Mouse (Mus musculus) kidney, embryonic 15.5 days (tissue): Measurements from ENCODE around the gene Olfr310. TPM values are rescaled to one million over a fixed set of nuclear protein-coding genes. Genes with fewer than 3 reads are reported as not detected.

Experiments
- ATAC-seq: fragments of 200-750 bp; cut with Nextera tagmentation; replicated peaks from 2 replicates; pipeline ENCODE4 v1.8.0; 2017; ENCODE audit warnings: moderate TSS enrichment; ENCODE audit not compliant: low FRiP score
- H3K27ac ChIP-seq: fragments of 300-500 bp; sonication (generic); 2 replicates; pipeline ENCODE4 v1.5.1; 2015; ENCODE audit warnings: mild to moderate bottlenecking, inconsistent platforms
- H3K27me3 ChIP-seq: fragments of 300-500 bp; sonication (generic); 2 replicates; pipeline ENCODE4 v1.6.1; 2015; ENCODE audit warnings: inconsistent platforms
- H3K36me3 ChIP-seq: fragments of 300-500 bp; sonication (generic); 2 replicates; pipeline ENCODE4 v1.6.1; 2015; ENCODE audit warnings: inconsistent platforms
- H3K4me1 ChIP-seq: fragments of 300-500 bp; sonication (generic); 2 replicates; pipeline ENCODE4 v1.6.1; 2015; ENCODE audit warnings: inconsistent platforms
- H3K4me2 ChIP-seq: fragments of 300-500 bp; sonication (generic); 2 replicates; pipeline ENCODE4 v1.6.1; 2015; ENCODE audit warnings: moderate library complexity, mild to moderate bottlenecking, inconsistent platforms
- H3K4me3 ChIP-seq: fragments of 300-500 bp; sonication (generic); replicated peaks from 2 replicates; pipeline ENCODE4 v1.5.1; 2015; ENCODE audit warnings: mild to moderate bottlenecking, inconsistent platforms
- H3K9ac ChIP-seq: fragments of 300-500 bp; sonication (generic); 2 replicates; pipeline ENCODE4 v1.6.1; 2015; ENCODE audit warnings: mild to moderate bottlenecking, inconsistent platforms
- H3K9me3 ChIP-seq: fragments of 300-500 bp; sonication (generic); replicated peaks from 2 replicates; pipeline ENCODE4 v1.6.1; 2016; ENCODE audit warnings: inconsistent platforms
- WGBS: fragments of 180-500 bp; shearing (Covaris S2); methylation state at CpG from one replicate; pipeline ENCODE4 v1.1.7; 2015; ENCODE audit warnings: mixed read lengths; 5-methylcytosine and 5-hydroxymethylcytosine counted together
- microRNA-seq: library from miRNA; unstranded; fragments of <30 nt; microRNA quantifications from one replicate; pipeline ENCODE4, GENCODE M21; 2016
- polyA plus RNA-seq: library from polyadenylated mRNA; unstranded; fragments of >200 nt; fragmentation: Nextera tagmentation; extraction: Ambion mirVana; gene quantifications from 2 replicates; pipeline ENCODE4 v1.2.1, GENCODE M21; 2015

The Olfr310 gene
- not detected in 2 replicates for polyA plus RNA-seq

DNA sequence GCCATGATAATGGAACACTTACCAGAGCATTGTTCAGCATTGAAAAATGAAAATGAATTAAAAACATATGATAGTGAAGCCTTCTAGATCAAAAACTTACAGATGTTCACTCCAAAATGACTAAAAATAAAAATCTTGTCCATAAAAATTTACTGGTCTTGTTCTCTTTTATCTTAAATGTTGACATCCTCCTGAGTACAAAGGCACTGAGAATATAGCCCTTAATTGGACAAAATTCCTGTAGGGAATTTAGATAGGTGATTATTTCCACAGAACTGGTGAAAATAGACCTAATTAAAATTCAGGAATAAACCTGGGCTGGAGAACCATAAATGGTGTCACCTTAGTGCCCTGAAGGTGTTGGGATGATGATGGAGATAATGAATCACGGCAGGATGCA lies at the start of gene Olfr310:
Olfr310 (minus strand) TSS at position 101 of the 400 bp plus-strand sequence.
- Histone ChIP-seq H3K4me1 (no peaks in the 10 kb centered on the region), H3K9me3 (no peaks in the 10 kb centered on the region), H3K27me3 (no peaks in the 10 kb centered on the region), H3K4me2 (no peak within 1 kb of the TSS), H3K4me3 (no peak within 1 kb of the TSS), H3K36me3 (no peaks in the 10 kb centered on the region), H3K27ac (no peak within 1 kb of the TSS), H3K9ac (no peak within 1 kb of the TSS)
- ATAC-seq = no peak
- WGBS = 61% methylated on average over 1 of the region's 1 CpGs

DNA sequence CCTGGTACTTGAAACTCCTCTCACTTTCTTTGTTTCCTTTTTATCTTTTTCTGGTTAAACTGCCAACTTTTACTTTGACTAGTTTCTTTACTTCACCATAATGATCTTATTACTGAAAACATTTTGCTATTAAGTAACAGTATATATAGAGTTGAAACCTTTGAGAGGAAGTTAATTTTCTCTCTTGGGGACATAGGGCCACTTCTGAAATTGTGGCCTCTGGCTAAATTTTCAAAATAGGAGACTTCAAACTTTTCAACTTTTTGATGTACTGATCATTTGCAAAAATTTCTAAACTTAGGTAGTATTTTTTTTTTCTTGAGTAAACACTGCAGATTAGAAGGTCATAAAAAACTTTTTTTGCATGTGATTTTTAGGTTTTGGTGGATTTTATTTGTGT lies 48.6 kb upstream of the Olfr310 start, which contains the start of gene Olfr308:
Olfr308 (minus strand) TSS at position 101 of the 400 bp plus-strand sequence.
- no peaks in the 10 kb centered on the region for H3K36me3 ChIP-seq
- H3K9me3 ChIP-seq = no peaks in the 10 kb centered on the region
- H3K4me1 ChIP-seq = no peaks in the 10 kb centered on the region
- H3K4me3 ChIP-seq = no peak within 1 kb of the TSS
- H3K9ac ChIP-seq = no peak within 1 kb of the TSS
- no peak within 1 kb of the TSS for H3K27ac ChIP-seq
- ATAC-seq = no peak
- no peak within 1 kb of the TSS for H3K4me2 ChIP-seq
- H3K27me3 ChIP-seq = no peaks in the 10 kb centered on the region

DNA sequence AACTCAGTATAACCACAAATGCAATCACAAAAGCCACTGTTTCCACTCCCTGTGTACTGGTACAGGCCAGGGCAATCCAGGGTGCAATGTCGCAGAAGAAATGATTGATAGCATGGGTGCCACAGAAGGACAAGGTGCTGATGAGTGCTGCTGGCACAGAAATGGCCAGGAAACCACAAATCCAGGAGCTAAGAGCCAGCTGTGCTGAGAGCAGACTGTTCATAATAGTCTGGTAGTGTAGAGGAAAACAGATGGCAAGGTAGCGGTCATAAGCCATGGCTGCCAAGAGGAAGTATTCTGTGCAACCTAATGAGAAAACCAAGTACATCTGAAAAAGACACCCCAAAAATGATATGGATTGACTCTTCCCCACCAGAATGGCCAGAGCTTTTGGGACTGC lies 44.4 kb upstream of the Olfr310 start:
- Histone ChIP-seq H3K4me1 (no peaks in the 10 kb centered on the region), H3K4me2 (no peak overlapping the region), H3K27me3 (no peaks in the 10 kb centered on the region), H3K9ac (no peak overlapping the region), H3K9me3 (no peaks in the 10 kb centered on the region), H3K27ac (no peak overlapping the region), H3K4me3 (no peak overlapping the region), H3K36me3 (no peaks in the 10 kb centered on the region)
- WGBS = 94% methylated on average over 2 of the region's 2 CpGs
- no peak for ATAC-seq

DNA sequence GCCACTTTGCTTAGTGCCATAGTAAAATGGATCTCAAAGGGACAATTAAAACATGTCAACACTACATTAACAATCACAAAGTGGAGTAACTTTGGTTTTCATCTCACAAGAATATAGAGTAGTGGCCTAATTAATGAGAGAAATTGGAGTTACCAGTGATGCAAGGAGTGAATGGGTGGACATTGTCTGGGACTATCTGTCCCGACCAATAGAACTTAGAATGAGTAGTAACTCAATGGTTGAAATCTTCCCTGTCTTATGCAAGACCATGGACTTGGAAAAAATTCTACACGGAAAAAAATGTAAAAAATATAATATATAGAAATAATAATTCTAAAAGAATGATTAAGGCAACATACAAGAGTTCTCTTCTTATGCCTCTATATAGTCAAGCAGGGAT lies 36.6 kb upstream of the Olfr310 start, which contains the start of gene Olfr309:
Olfr309 (minus strand) TSS at position 101 of the 400 bp plus-strand sequence.
- Histone ChIP-seq H3K36me3 (no peaks in the 10 kb centered on the region), H3K9me3 (no peaks in the 10 kb centered on the region), H3K4me3 (no peak within 1 kb of the TSS), H3K9ac (no peak within 1 kb of the TSS), H3K27me3 (no peaks in the 10 kb centered on the region), H3K27ac (no peak within 1 kb of the TSS), H3K4me2 (no peak within 1 kb of the TSS), H3K4me1 (no peaks in the 10 kb centered on the region)
- no peak for ATAC-seq
- WGBS = 73% methylated on average over 2 of the region's 2 CpGs

DNA sequence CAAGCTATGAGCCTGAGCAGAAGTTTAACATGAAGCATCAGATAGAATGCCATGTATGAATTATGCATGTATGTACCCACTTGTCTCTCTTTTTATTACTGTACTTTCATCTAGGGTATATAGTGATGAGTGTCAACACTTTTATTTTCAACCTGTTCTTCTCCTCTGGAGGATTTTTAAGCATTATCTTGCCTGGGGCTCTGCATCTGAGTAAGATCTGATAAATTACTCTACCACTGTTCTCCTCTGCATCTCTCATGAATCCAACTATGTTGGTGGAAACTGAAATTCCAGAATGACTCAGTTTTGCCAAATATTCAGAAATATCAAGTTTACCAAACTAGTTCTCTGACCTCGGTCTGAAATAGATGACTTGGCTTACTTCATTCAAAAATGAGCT lies 30.8 kb downstream of the Olfr310 start, which contains the start of gene Vmn2r76:
Vmn2r76 (minus strand) TSS at position 101 of the 400 bp plus-strand sequence.
- H3K27me3 ChIP-seq = no peaks in the 10 kb centered on the region
- H3K4me1 ChIP-seq = no peaks in the 10 kb centered on the region
- H3K9me3 ChIP-seq = no peaks in the 10 kb centered on the region
- no peaks in the 10 kb centered on the region for H3K36me3 ChIP-seq
- 71% methylated on average over 1 of the region's 1 CpGs for WGBS
- H3K4me3 ChIP-seq = no peak within 1 kb of the TSS
- H3K27ac ChIP-seq = no peak within 1 kb of the TSS
- H3K4me2 ChIP-seq = no peak within 1 kb of the TSS
- H3K9ac ChIP-seq = no peak within 1 kb of the TSS
- ATAC-seq = no peak

Small RNA genes within 50 kb of the gene (microRNA-seq; reads per million reads assigned to microRNA genes)
- gene Gm23192 = not detected

Other genes starting within 250 kb of the Olfr310 start
- gene Vmn2r75, start 105.4 kb downstream of the Olfr310 start, polyA plus RNA-seq = not detected in 2 replicates
- gene Vmn2r76, start 30.9 kb downstream of the Olfr310 start, polyA plus RNA-seq = not detected in 2 replicates
- not detected in 2 replicates for gene Olfr309, start 36.5 kb upstream of the Olfr310 start, polyA plus RNA-seq
- not detected in 2 replicates for gene Olfr308, start 48.5 kb upstream of the Olfr310 start, polyA plus RNA-seq
- gene Olfr307, start 60.4 kb upstream of the Olfr310 start, polyA plus RNA-seq = not detected in 2 replicates
- not detected in 2 replicates for gene Olfr305, start 89.8 kb upstream of the Olfr310 start, polyA plus RNA-seq
- not detected in 2 replicates for gene Olfr304, start 109.5 kb upstream of the Olfr310 start, polyA plus RNA-seq
- gene Olfr303, start 120.6 kb upstream of the Olfr310 start, polyA plus RNA-seq = not detected in 2 replicates
- gene Olfr301, start 126.7 kb upstream of the Olfr310 start, polyA plus RNA-seq = not detected in 2 replicates
- not detected in 2 replicates for gene Olfr299, start 182.7 kb upstream of the Olfr310 start, polyA plus RNA-seq
- gene Olfr298, start 215.3 kb upstream of the Olfr310 start, polyA plus RNA-seq = not detected in 2 replicates
- not detected in 2 replicates for gene Olfr297, start 242.8 kb upstream of the Olfr310 start, polyA plus RNA-seq